Mouse (Mus musculus): Measurements from ENCODE around the gene Gm7347. TPM values are rescaled to one million over a fixed set of nuclear protein-coding genes. Genes with fewer than 3 reads are reported as not detected.
"Not testable (repeated sequence)": the region's sequence is repeated elsewhere in the genome, so short reads cannot be mapped to it uniquely, and the experiment has no call there.

The Gm7347 gene
- not detected in 2 replicates for polyA plus RNA-seq (2014; fragmentation: Nextera tagmentation; extraction: Ambion mirVana)

DNA sequence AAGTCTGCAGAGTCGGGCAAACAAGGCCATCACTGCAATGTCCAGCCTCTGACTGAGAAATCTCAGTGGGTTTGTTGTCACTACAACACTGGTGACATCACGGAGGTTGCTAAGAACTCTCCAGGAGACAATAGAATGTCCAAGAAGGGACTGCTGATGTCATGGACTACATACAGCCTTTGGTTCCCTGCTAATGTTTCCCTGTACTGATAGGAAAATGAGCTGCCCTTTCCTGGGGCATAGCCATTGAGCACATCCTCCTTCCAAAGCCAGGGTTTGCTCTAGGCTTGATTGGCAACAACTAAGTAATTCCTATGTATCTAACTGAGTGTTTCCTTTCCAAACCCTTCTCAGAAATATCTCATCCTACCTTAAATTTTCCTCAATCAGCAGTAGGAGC is at the start of gene Gm7347:
Gene Gm7347, minus strand, starts transcription at position 101 of the 400 bp plus-strand sequence.
- H3K27ac ChIP-seq (ENCODE audit: low read depth, low read length); ATAC-seq (ENCODE audit: insufficient read depth, low FRiP score, low TSS enrichment); H3K36me3 ChIP-seq (ENCODE audit: control insufficient read depth, insufficient read depth, low read length); H3K4me3 ChIP-seq (ENCODE audit: low read depth, low read length); H3K9me3 ChIP-seq (ENCODE audit: control insufficient read depth, low read length); DNase-seq (ENCODE audit: low spot score); H3K9ac ChIP-seq (ENCODE audit: low read length); H3K27me3 ChIP-seq (ENCODE audit: control insufficient read depth, insufficient read depth, low read length); H3K4me1 ChIP-seq (ENCODE audit: control insufficient read depth, insufficient read depth, low read length); H3K4me2 ChIP-seq (ENCODE audit: low read depth): not testable (repeated sequence)
- no CpG with 5 or more reads among the region's 2 CpGs for WGBS

DNA sequence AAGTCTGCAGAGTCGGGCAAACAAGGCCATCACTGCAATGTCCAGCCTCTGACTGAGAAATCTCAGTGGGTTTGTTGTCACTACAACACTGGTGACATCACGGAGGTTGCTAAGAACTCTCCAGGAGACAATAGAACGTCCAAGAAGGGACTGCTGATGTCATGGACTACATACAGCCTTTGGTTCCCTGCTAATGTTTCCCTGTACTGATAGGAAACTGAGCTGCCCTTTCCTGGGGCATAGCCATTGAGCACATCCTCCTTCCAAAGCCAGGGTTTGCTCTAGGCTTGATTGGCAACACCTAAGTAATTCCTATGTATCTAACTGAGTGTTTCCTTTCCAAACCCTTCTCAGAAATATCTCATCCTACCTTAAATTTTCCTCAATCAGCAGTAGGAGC is 46.9 kb upstream of the Gm7347 start, which contains the start of gene 5031410I06Rik:
Gene 5031410I06Rik, minus strand, starts transcription at position 101 of the 400 bp plus-strand sequence.
- not testable (repeated sequence) for ATAC-seq (ENCODE audit: insufficient read depth, low FRiP score, low TSS enrichment); H3K27ac ChIP-seq (ENCODE audit: low read depth, low read length); H3K9ac ChIP-seq (ENCODE audit: low read length); H3K27me3 ChIP-seq (ENCODE audit: control insufficient read depth, insufficient read depth, low read length); H3K9me3 ChIP-seq (ENCODE audit: control insufficient read depth, low read length); H3K36me3 ChIP-seq (ENCODE audit: control insufficient read depth, insufficient read depth, low read length); DNase-seq (ENCODE audit: low spot score); H3K4me3 ChIP-seq (ENCODE audit: low read depth, low read length); H3K4me1 ChIP-seq (ENCODE audit: control insufficient read depth, insufficient read depth, low read length); H3K4me2 ChIP-seq (ENCODE audit: low read depth)
- WGBS: no CpG with 5 or more reads among the region's 3 CpGs

DNA sequence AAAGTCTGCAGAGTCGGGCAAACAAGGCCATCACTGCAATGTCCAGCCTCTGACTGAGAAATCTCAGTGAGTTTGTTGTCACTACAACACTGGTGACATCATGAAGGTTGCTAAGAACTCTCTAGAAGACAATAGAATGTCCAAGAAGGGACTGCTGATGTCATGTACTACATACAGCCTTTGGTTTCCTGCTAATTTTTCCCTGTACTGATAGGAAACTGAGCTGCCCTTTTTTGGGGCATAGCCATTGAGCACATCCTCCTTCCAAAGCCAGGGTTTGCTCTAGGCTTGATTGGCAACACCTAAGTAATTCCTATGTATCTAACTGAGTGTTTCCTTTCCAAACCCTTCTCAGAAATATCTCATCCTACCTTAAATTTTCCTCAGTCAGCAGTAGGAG is 30.8 kb upstream of the Gm7347 start, which contains the start of gene Gm10471:
Gene Gm10471, minus strand, starts transcription at position 101 of the 400 bp plus-strand sequence.
- not testable (repeated sequence) for DNase-seq (ENCODE audit: low spot score); H3K36me3 ChIP-seq (ENCODE audit: control insufficient read depth, insufficient read depth, low read length); ATAC-seq (ENCODE audit: insufficient read depth, low FRiP score, low TSS enrichment); H3K9me3 ChIP-seq (ENCODE audit: control insufficient read depth, low read length); H3K9ac ChIP-seq (ENCODE audit: low read length); H3K27ac ChIP-seq (ENCODE audit: low read depth, low read length); H3K4me2 ChIP-seq (ENCODE audit: low read depth); H3K4me3 ChIP-seq (ENCODE audit: low read depth, low read length); H3K4me1 ChIP-seq (ENCODE audit: control insufficient read depth, insufficient read depth, low read length); H3K27me3 ChIP-seq (ENCODE audit: control insufficient read depth, insufficient read depth, low read length)
- 82% methylated on average over 1 of the region's 1 CpGs for WGBS

DNA sequence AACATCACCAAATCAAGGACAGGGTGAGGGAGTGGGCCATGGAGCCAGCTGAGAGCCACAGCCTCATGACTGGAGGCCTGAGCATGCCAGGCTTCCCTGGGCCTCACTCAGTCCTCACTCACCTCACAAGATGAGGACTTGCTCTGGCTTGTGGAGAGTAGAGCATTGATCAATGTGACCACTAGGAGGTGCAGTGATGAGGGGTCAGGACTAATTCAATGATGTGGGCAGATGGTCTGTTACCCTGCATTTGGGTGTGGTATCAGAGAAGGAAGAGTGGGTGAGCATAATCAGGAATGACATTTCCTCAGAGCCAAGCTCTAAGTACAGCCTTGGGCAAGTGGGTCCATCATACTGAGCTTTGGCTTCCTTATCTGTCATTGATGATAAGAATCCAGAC is 20.6 kb upstream of the Gm7347 start:
- H3K4me1 ChIP-seq (ENCODE audit: control insufficient read depth, insufficient read depth, low read length); DNase-seq (ENCODE audit: low spot score); H3K36me3 ChIP-seq (ENCODE audit: control insufficient read depth, insufficient read depth, low read length); H3K9me3 ChIP-seq (ENCODE audit: control insufficient read depth, low read length); ATAC-seq (ENCODE audit: insufficient read depth, low FRiP score, low TSS enrichment); H3K4me2 ChIP-seq (ENCODE audit: low read depth); H3K9ac ChIP-seq (ENCODE audit: low read length); H3K4me3 ChIP-seq (ENCODE audit: low read depth, low read length); H3K27ac ChIP-seq (ENCODE audit: low read depth, low read length); H3K27me3 ChIP-seq (ENCODE audit: control insufficient read depth, insufficient read depth, low read length): not testable (repeated sequence)

DNA sequence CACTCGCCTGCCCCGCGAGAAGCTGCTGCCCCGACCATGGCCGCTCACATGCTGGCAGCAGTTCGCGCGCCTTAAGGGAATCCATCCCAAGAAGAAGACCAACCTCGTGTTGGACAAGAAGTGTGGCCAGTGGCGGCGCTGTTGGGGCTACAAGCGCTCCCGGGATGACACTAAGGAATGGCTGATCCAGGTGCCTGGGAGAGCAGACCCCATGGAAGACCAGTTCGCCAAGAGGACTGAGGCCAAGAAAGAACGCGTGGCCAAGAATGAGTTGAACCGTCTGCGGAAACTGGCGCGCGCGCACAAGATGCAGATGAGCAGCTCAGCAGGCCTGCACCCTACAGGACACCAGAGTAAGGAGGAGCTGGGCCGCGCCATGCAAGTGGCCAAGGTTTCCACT is 12.3 kb upstream of the Gm7347 start:
- Histone ChIP-seq H3K9ac (ENCODE audit: low read length) (no peak overlapping the region), H3K27ac (ENCODE audit: low read depth, low read length) (no peak overlapping the region), H3K27me3 (ENCODE audit: control insufficient read depth, insufficient read depth, low read length) (no peaks in the 10 kb centered on the region), H3K4me3 (ENCODE audit: low read depth, low read length) (no peak overlapping the region), H3K4me1 (ENCODE audit: control insufficient read depth, insufficient read depth, low read length) (no peaks in the 10 kb centered on the region), H3K36me3 (ENCODE audit: control insufficient read depth, insufficient read depth, low read length) (no peaks in the 10 kb centered on the region), H3K9me3 (ENCODE audit: control insufficient read depth, low read length) (no peaks in the 10 kb centered on the region), H3K4me2 (ENCODE audit: low read depth) (no peak overlapping the region)
- WGBS: 85% methylated on average over 24 of the region's 24 CpGs
- DNase-seq (ENCODE audit: low spot score): no peak
- no peak for ATAC-seq (ENCODE audit: insufficient read depth, low FRiP score, low TSS enrichment)

DNA sequence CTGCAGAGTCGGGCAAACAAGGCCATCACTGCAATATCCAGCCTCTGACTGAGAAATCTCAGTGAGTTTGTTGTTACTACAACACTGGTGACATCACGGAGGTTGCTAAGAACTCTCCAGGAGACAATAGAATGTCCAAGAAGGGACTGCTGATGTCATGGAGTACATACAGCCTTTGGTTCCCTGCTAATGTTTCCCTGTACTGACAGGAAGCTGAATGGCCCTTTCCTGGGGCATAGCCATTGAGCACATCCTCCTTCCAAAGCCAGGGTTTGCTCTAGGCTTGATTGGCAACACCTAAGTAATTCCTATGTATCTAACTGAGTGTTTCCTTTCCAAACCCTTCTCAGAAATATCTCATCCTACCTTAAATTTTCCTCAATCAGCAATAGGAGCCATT is 18.9 kb downstream of the Gm7347 start, which contains the start of gene Speer4a:
Gene Speer4a, minus strand, starts transcription at position 101 of the 400 bp plus-strand sequence.
- H3K9me3 ChIP-seq (ENCODE audit: control insufficient read depth, low read length); H3K9ac ChIP-seq (ENCODE audit: low read length); H3K27me3 ChIP-seq (ENCODE audit: control insufficient read depth, insufficient read depth, low read length); DNase-seq (ENCODE audit: low spot score); H3K4me2 ChIP-seq (ENCODE audit: low read depth); H3K4me3 ChIP-seq (ENCODE audit: low read depth, low read length); H3K4me1 ChIP-seq (ENCODE audit: control insufficient read depth, insufficient read depth, low read length); H3K36me3 ChIP-seq (ENCODE audit: control insufficient read depth, insufficient read depth, low read length); H3K27ac ChIP-seq (ENCODE audit: low read depth, low read length); ATAC-seq (ENCODE audit: insufficient read depth, low FRiP score, low TSS enrichment): not testable (repeated sequence)
- 76% methylated on average over 2 of the region's 2 CpGs for WGBS

DNA sequence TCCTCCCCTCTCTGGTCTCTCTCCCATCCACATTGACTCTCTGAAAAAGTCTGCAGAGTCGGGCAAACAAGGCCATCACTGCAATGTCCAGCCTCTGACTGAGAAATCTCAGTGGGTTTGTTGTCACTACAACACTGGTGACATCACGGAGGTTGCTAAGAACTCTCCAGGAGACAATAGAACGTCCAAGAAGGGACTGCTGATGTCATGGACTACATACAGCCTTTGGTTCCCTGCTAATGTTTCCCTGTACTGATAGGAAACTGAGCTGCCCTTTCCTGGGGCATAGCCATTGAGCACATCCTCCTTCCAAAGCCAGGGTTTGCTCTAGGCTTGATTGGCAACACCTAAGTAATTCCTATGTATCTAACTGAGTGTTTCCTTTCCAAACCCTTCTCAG is 35.6 kb downstream of the Gm7347 start, which contains the start of gene Gm5862:
Gene Gm5862, minus strand, starts transcription at position 101 of the 400 bp plus-strand sequence.
- not testable (repeated sequence) for H3K9me3 ChIP-seq (ENCODE audit: control insufficient read depth, low read length); H3K27ac ChIP-seq (ENCODE audit: low read depth, low read length); H3K36me3 ChIP-seq (ENCODE audit: control insufficient read depth, insufficient read depth, low read length); ATAC-seq (ENCODE audit: insufficient read depth, low FRiP score, low TSS enrichment); H3K27me3 ChIP-seq (ENCODE audit: control insufficient read depth, insufficient read depth, low read length); H3K4me3 ChIP-seq (ENCODE audit: low read depth, low read length); DNase-seq (ENCODE audit: low spot score); H3K4me2 ChIP-seq (ENCODE audit: low read depth); H3K4me1 ChIP-seq (ENCODE audit: control insufficient read depth, insufficient read depth, low read length); H3K9ac ChIP-seq (ENCODE audit: low read length)
- WGBS: no CpG with 5 or more reads among the region's 3 CpGs

DNA sequence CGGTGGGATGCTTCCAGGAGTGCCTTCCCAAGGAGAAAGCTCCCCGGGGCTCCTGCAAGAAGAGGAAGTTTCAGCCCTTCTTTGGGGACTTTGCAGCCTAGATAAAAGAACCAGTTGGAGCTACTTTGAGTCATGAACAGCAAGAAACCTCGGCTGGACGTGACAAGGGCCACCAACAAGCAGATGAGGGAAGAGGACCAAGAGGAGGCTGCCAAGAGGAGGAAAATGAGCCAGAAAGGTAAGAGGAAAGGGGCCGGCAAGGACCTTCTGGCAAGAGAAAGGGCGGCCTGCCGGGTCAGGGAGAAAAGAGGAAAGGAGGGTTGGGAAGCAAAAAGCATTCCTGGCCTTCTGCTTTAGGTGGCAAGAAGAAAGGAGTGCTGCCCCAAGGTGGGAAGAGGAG is 50.7 kb downstream of the Gm7347 start:
- H3K4me2 ChIP-seq (ENCODE audit: low read depth); H3K27me3 ChIP-seq (ENCODE audit: control insufficient read depth, insufficient read depth, low read length); H3K27ac ChIP-seq (ENCODE audit: low read depth, low read length); ATAC-seq (ENCODE audit: insufficient read depth, low FRiP score, low TSS enrichment); H3K36me3 ChIP-seq (ENCODE audit: control insufficient read depth, insufficient read depth, low read length); H3K4me1 ChIP-seq (ENCODE audit: control insufficient read depth, insufficient read depth, low read length); H3K9ac ChIP-seq (ENCODE audit: low read length); H3K4me3 ChIP-seq (ENCODE audit: low read depth, low read length); DNase-seq (ENCODE audit: low spot score); H3K9me3 ChIP-seq (ENCODE audit: control insufficient read depth, low read length): not testable (repeated sequence)
- WGBS: 66% methylated on average over 5 of the region's 7 CpGs

DNA sequence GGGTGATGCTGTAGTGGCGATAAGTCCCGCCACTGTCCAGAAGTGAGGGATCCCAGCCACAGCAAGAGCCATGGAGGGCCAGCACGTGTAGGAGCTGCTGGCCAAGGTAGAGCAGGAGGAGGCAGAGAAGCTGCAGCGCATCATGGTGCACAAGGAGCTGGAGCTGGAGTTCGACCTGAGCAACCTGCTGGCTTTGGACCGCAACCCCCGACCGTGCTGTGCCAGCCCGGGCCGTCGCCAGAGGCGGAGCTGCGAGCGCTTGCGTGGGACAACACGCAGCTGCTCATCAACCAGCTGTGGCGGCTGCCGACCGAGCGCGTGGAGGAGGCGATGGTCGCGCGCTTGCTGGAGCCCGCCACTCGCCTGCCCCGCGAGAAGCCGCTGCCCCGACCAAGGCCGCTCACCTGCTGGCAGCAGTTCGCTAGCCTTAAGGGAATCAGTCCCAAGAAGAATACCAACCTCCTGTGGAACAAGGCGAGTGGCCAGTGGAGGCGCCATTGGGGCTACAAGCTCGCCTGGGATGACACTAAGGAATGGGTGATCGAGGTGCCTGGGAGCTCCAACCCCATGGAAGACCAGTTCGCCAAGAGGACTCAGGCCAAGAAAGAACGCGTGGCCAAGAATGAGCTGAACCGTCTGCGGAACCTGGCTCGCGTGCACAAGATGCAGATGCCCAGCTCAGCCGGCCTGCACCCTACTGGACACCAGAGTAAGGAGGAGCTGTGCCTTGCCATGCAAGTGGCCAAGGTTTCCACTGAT is 51.3 kb downstream of the Gm7347 start:
- peak overlapping the region; percentile 39 for H3K9ac ChIP-seq (ENCODE audit: low read length)
- not testable (repeated sequence) for H3K27ac ChIP-seq (ENCODE audit: low read depth, low read length); H3K4me1 ChIP-seq (ENCODE audit: control insufficient read depth, insufficient read depth, low read length); H3K36me3 ChIP-seq (ENCODE audit: control insufficient read depth, insufficient read depth, low read length); H3K9me3 ChIP-seq (ENCODE audit: control insufficient read depth, low read length); H3K27me3 ChIP-seq (ENCODE audit: control insufficient read depth, insufficient read depth, low read length)
- peak overlapping the region; percentile 64 for H3K4me2 ChIP-seq (ENCODE audit: low read depth)
- ATAC-seq (ENCODE audit: insufficient read depth, low FRiP score, low TSS enrichment) (peak; percentile 85), DNase-seq (ENCODE audit: low spot score) (peak; percentile 67)
- H3K4me3 ChIP-seq (ENCODE audit: low read depth, low read length): peak overlapping the region; percentile 31
- 18% methylated on average over 45 of the region's 45 CpGs for WGBS

Data from neural tube, embryonic 11.5 days (tissue).